Mouse (Mus musculus) heart, postnatal 14 days (tissue): ENCODE data around the gene Pcnx4. TPM values are rescaled to one million over a fixed set of nuclear protein-coding genes. Genes with fewer than 3 reads are reported as not detected.

Source experiments
- DNase-seq, 2 experiments: peaks; one replicate each; pipeline ENCODE4 v3.0.0; 2021 to 2022
- intact Hi-C: fragments of 180-260 bp; cut with DNase I; formaldehyde crosslinking; loops from one replicate; pipeline ENCODE4 v1.15.1; 2025
- long read RNA-seq, 2 experiments: library from polyadenylated mRNA; stranded (forward); transcript quantifications; one replicate each; pipeline ENCODE4 v2.0.0; 2021
- total RNA-seq, 2 experiments: library from RNA; stranded (reverse); gene quantifications; 2 replicates each; pipeline ENCODE4 v1.2.3; 2021

Pcnx4 gene
- total RNA-seq, result 1 to 10 TPM; 3.4 to 3.5 TPM
- long read RNA-seq, experiment 1, full-length matches to known transcripts, result 8 of 12 reads
- long read RNA-seq, experiment 1, partial matches to known transcripts, result 4 of 12 reads
- long read RNA-seq, experiment 1, other reads (novel, unspliced or antisense), result 0 of 12 reads
- long read RNA-seq, experiment 2, full-length matches to known transcripts, result 5 of 8 reads
- long read RNA-seq, experiment 2, partial matches to known transcripts, result 1 of 8 reads
- long read RNA-seq, experiment 2, other reads (novel, unspliced or antisense), result 2 of 8 reads

DNA sequence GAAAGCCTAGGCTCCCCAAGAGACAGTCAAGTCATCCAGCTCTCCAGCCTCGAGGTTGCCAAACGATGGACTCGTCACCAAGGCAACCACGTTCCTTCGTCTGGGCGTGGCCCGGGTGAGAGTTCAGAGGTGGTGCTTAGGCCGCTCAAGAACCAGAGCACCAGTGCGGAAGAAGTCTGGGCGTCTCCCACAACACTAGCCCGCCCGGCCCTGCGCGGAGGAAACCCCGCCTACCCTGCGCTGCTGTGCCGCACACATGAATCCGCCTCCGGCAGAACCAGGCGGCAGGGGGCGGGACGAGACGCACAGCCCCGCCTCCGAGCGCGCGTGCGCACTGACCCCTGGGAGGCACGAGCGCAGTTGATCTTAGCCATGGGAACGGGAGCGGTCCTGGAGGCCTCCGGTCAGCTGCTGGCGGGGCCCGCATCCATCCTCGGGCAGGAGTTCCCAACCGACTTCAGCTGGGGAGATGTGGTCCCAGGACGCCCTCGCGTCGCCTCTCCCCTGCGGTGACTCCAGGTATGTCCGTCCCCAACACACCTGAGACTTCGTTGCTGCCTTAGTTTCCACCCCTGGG is at the start of gene Pcnx4:
Gene Pcnx4, plus strand, starts transcription at position 363 of the 577 bp plus-strand sequence.
- DNase-seq, result peak; percentile 99
- intact Hi-C loops, result loop anchor here (5.0 to 10.0 kb wide), 4 partner anchors 131 to 451 kb away; partner anchors contain the start of genes Jkamp and L3hypdh

DNA sequence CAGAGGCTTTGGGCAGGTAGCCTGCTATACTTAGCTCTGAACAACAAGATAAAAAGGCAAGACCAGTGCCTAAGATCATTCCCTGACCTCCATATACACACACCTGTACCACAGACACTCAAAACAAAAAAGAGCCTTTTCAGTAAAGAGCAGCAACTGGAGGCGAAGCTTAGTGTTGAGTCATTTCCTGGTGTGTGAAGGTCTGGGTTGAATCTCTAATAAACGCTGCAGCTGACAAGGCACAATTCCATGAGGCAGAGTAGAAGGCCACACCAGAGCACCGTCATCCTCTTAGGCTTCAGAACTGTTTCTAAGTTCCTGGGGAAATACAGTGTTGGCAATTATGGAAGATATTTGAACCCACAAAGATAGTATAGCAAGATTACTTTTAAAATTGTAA is 48.7 kb upstream of the Pcnx4 start:
- intact Hi-C loops, result no loop called here
- DNase-seq, result no peak

DNA sequence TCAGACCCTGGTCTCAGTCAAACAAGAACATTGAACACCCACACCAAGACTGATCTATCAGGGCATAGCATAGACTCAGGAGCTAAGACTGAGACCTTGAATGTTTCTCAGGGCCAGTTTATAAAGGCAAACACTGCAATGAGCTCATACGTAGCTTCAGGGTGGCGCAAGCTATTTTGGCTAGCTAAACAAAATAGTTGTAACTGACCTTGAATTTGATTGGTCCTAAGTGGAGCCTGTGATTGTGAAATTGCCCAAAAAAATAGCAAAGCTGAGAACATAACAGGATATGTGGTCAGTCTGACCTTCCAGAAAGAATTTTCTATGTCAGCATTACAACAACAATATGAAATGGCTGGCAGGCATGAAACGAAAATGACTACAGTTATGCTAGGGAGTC is 46.2 kb upstream of the Pcnx4 start:
- no peak for DNase-seq

DNA sequence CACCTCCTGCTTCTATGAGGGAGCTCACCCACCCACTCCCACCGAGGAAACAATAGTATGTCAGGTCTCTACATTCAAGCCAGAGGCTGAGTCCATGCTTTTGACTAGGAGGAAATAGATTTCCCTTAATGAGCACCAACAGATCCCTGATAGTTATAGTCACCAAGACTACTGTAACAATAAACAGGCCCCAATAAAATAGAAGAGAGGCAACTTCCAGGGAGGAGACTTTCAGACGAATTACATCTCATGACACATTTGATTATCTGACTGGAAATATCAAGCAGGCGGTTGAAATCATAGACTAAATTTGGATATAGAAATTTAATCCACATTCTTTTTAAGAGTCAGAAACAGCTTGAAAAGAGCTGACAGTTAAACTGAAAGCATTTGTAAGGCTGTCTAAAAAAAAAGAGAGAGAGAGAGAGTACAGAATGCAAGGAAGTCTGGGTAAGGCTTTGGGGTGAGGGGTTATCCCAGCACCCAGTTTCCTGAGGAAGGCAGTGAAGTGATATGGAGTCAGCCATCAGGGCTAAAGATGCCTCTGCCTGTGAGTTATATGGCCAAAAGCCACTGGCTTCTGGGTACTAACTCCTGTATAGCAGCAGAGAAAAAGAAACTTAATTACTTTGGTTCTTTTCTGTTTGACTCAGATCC is 45.0 kb upstream of the Pcnx4 start:
- no peak for DNase-seq
- intact Hi-C loops, result no loop called here

More for the DNA sequence above, 46.2 kb upstream of the Pcnx4 start:
- intact Hi-C loops, result no loop called here

DNA sequence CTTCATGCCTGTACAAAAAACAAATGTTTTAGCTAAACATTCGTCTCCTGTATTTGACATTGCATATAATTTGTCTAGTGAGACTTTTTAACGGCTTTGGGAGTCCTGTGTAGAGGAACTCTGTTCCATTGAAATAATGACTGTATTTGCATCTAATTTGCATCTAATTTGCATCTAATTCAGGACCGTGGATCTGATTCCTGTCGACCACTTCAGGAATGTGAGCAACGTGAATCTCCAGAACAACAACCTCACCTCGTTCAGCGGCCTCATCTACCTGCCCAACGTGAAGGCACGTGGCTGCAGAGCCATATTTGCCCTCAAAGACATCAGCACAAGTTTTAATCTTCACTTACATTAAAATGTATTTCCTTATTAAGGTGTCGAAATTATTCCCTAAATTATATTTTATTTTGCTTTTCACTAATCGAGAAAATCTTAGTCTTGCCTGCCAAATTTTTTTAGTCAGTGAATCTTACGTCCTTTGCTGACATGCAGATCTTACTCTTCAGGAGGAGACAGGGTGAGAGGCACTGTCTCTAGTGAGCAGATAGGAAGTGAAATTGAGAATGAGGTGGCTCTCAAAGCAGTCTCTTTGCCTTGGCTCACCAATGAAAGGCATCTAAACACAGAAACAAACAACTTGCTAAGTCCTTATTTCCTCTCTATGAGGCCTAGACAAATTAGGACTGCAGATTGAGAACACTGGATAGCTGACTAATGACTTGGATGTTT is 39.1 kb upstream of the Pcnx4 start:
- intact Hi-C loops, result no loop called here
- no peak for DNase-seq

DNA sequence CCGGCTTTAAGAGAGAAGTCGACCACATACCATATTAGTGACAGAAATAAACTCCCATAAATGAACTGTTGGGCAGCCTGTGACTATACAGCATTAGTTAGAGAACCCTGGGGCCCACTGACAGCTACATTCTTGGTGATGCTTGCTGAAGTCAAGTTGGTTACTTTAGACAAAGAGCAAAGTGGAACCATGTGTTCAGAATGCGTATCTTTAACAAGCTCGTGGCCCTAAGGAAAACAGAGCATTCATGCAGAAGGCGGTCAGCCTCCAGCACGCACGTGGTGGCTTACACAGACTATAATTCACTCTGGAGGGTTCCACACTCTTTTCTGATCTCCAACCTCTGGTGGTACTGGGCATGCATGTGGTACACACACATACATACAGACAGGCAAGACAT is 26.6 kb upstream of the Pcnx4 start:
- intact Hi-C loops, result no loop called here
- DNase-seq, result no peak

DNA sequence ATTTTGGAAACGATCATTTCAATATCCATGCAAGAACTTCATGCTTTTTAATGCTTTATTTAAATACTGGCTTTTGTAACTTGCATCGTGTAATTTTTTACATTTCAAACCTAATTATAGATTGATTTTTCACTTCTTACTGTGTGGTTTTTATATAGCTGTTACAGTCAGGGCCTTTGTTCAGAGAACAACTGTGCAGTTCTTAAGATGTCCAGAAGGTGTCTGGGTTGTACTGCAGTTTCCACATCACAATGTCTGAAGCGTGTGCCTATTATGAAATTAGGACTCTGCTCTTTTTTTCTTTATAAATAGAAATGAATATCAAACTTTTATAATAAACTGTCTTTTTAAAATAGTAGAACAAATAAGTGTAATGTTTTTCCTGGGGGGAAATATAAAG is 20.7 kb upstream of the Pcnx4 start:
- peak in 1 of 2 experiments; percentile 28 for DNase-seq
- intact Hi-C loops, result loop anchor here (2.0 to 5.0 kb wide), 3 partner anchors 139 to 462 kb away; no protein-coding TSS in a partner anchor

DNA sequence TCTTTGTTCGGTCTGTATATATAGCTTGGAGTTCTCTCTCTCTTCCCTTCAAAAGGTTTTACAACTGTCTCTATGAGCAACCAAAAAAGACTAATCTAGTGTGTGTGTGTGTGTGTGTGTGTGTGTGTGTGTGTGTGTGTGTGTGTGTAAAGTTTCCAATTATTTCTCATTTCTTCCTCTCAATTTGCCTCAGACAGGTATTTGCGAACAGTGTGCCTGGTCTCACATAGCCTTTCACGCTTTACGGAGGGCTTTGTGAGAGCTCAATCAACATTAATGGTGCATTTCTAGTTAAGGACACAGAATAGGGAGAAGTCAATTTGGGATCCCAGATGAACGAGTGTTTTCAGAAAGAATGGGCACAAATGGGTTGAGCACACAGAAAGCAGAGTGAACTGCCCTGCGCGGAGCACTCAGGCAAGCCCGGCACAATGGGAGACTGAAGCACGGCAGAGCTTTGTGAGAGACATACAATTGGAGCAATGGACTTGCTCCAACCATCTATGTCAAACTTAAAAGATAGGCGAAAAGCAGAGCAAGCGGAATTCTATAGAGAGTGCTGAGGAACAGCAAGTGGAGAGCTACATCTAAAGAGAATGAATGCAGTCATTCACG is 18.0 kb upstream of the Pcnx4 start:
- DNase-seq, result no peak
- intact Hi-C loops, result loop anchor here (5.0 kb wide), 1 partner anchor 459 kb away; no protein-coding TSS in a partner anchor

DNA sequence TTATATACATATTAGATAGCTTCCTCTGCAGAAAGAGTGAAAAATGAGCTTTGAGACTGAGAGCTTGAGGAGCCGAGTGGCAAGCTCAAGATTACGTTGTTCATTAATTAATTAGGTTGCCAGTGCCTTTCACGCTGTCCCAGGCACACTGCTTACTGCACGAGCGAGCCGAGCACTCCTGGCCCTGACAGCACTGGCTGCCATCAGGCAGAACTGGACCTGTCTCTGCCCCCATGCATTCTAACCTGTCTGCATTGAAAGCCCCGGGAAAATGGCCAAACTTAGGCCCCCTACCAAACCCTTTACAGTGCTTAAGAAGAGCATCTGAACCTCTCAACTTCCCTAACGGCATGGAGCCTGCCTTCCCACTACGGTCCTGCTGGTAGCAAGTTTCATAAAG is 16.8 kb upstream of the Pcnx4 start:
- no peak for DNase-seq

DNA sequence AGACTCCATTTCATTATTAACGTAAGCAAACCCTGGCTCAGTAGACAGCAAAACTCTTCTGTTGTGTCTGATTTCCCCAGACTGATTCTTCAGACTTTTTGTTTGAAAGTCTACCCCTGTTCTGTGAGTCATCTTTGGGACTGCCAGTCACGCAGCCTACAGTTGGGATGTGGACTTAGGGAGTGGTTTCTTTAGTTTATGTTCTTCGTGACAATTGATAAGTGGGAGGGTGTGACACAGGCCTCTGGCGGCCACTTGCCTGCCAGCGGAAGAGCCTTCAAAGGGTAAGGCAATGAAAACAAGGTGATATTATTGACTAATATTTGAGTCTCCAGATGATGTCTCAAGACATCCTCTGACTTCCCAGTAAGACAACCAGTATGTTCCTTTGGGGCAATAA is 16.3 kb upstream of the Pcnx4 start:
- intact Hi-C loops, result loop anchor here (5.0 kb wide), 2 partner anchors 58 to 457 kb away; no protein-coding TSS in a partner anchor

More for the DNA sequence above, 16.8 kb upstream of the Pcnx4 start:
- intact Hi-C loops, result loop anchor here (5.0 kb wide), 1 partner anchor 458 kb away; no protein-coding TSS in a partner anchor

DNA sequence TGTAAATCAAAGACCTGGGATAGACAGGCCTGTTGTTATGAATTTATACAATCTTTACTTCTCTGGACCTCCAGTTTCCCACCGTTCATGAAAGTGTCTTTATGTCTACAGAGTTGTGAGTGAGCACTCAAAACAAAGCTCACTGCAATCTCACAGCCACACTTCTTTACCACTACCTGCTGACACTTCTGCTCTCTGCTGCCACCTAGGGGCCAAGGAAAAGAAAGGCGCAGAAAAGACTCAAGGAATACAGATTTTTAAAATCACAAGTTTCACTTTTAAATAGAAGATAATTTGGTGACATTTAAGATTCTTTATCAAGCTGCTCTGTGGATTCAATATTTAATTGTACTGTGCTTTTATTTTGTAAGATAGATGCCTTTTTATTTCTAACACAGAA is 15.5 kb upstream of the Pcnx4 start:
- intact Hi-C loops, result loop anchor here (5.0 kb wide), 1 partner anchor 58 kb away; no protein-coding TSS in a partner anchor

More for the DNA sequence above, 16.3 kb upstream of the Pcnx4 start:
- DNase-seq, result no peak

DNA sequence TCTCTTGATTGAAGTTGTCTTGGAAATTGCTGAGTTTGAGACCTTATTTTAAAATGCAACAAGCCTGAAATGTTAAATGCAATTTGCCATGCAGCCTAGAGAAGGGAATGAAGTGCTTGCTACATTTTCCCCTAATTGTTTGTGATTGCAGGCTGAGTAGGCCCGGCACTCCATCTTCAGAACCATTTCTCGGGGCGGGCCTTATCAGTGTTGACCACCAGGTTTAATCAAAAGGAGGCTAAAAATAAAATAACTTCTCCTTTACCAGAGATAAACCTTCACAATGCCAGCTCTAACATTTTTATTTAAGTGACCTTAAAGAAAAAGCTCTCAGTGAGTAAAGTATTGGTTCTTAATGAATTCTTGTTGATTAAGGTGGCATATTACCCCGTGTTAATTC is 10.6 kb upstream of the Pcnx4 start:
- intact Hi-C loops, result no loop called here
- DNase-seq, result no peak

More for the DNA sequence above, 15.5 kb upstream of the Pcnx4 start:
- DNase-seq, result peak; percentile 75 to 79

DNA sequence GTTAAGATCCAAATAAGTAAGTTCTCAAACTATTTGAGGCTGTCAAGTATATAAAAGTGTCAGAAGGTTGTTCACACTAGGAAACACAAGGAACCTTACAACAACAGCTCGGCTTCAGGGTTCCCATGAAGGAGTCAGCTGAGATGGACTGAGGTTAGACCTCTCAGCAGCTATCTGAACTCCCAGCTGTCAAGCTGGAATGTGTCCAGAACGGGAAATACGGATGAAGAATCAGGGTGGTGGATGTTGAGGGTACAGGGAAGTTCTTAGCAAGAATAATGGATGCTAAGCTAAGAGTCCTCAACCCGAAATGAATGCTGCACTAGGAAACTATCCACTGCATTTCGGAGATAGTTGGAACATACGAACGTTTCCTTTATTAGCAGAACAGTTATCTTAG is 3.9 kb upstream of the Pcnx4 start:
- no peak for DNase-seq
- intact Hi-C loops, result loop anchor here (10.0 kb wide), 2 partner anchors 312 to 448 kb away; partner anchors contain the start of genes Jkamp and L3hypdh

DNA sequence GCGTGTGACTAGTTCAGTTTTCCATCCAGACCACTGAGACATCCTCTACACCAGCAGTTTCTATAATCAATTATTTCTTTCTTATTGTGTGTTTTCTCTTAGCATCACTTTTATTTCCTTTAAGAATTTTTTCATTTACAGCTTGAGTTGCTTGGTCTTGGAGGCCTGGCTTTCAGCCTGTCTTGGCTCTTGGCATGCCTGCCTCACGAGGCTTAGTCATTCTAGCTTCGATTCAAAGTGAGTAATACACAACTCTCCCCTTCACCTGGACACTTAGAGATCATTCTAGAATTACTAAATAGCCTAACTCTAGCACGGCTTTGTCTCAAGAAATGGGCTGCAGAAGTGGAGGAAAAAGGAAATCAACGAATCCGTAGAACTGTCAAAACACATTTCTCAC is 2.2 kb upstream of the Pcnx4 start:
- no peak for DNase-seq
- intact Hi-C loops, result loop anchor here (10.0 kb wide), 2 partner anchors 311 to 449 kb away; partner anchors contain the start of genes Jkamp and L3hypdh

DNA sequence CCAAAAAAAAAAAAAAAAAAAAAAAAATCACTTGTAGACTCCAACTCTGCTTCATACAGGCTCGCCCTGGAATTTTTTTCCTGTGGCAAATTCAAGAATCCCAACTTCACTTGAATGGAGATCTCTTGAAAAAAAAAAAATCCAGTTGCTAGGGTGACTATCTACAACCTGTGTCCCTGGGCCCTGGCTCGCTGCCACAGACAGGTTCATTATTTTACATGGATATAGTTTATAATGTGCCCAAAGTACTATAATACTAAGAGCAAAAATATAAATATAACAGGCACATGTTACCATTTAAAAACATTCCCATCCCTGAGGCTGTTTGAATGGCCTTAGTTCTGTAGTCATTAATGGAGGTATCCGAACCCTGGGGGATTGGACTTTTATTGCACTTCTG is 584 bp upstream of the Pcnx4 start:
- intact Hi-C loops, result loop anchor here (5.0 to 10.0 kb wide), 4 partner anchors 132 to 451 kb away; partner anchors contain the start of genes Jkamp and L3hypdh
- DNase-seq, result no peak

DNA sequence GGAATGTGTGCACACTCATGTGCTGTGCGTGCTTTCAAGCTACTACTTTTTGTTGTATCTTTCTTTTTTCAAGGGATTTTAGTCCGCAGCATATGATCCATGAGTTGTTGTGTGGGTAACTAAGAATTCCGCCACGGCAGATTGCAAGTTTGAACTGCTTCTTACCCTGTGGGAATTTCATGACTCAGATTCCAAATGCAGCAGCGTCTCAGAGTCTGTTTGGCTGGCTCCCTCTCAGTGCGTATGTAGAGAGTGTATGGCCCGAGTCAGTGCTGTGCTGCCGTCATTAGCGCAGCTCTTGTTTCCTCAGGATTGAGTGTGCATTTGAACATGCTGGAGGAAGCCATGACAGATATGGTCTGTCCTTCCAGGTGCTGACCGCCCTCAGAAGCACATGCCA is 2.4 kb downstream of the Pcnx4 start:
- no peak for DNase-seq
- intact Hi-C loops, result loop anchor here (5.0 to 10.0 kb wide), 4 partner anchors 129 to 454 kb away; partner anchors contain the start of genes Jkamp and L3hypdh

DNA sequence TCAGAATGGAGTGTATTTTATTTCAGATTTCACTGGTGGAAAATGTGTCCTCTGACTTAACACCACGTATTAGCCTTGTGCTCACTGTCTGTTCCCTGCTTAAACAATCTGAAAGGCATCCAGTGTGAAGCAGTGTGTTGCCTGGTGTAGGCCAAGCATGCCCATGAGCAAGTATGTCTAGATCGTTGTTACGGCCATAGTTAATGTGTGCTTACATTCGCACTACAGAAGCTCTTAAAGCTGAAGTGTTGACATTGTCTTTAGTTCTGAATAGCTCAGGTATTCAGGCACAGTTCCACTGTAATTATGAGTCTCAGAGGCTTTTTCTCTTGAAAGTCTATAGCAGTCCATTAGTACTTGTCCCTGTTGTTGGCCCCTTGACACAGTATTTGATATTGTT is 18.2 kb downstream of the Pcnx4 start:
- no peak for DNase-seq
- intact Hi-C loops, result no loop called here

DNA sequence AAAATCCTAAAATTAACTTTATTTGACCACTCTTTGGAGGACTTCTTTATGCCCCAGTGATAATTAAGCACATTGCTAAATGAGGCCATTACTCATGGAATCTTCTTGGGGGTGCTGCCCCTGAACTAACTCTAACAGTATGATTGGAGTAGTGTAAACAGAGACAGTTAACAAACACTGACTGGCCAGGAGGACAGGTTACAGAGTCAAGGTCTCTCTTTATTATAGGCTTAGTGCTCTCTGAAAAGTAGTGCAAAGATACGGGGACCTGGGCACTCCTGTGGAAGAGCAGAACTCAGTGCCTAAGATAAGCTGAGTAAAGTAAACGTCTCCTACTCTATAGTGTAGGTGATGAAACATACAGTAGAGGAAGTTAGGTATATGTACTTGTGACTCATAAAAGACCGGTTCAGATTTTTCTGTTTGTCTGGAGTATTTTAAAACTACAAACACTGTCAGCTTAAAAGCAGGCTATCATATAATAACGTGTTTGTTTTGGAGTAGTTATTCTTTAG is 28.2 kb downstream of the Pcnx4 start:
- no peak for DNase-seq
- intact Hi-C loops, result no loop called here

DNA sequence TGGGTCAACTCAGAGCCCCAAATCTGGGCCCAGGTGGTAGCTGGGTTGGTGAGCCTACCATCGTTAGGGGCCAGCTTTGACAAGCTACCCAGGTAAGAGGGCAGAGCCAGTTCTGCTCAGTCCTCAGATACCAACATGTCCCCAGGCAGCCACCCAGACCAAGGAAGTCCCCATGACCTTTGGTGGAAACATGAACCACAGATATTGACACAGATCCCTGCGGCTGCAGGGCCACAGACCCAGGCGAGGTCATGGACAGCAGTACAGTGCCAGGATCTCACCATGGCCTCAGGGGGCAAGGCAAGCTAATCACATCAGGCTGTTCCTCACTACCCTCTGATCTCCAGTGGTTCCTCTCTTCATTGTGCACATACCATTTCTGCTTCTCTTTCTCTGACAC is 45.8 kb downstream of the Pcnx4 start:
- DNase-seq, result no peak
- intact Hi-C loops, result no loop called here

DNA sequence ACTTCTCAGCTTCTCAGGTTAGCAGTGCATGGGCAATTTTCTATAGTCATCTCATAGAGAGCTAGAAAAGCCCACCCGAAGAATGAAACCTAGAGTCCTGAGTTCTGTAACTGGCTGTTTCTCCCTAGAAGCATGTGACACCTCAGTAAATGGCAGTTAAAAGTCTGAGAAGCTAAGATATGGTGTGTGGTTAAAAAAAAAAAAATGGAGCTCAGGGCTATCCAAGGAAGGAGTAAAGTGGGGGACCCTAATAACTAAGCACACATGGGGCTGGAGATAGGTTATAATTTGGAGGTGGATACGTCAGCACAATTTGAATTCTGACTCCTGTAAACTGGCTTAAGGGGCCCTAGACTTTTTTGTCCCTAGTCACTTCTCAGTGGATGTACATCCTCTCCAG is 46.9 kb downstream of the Pcnx4 start:
- no peak for DNase-seq
- intact Hi-C loops, result no loop called here
